Mouse (Mus musculus): ENCODE results near the gene Mllt6.
"Not testable (repeated sequence)": the region's sequence is repeated elsewhere in the genome, so short reads cannot be mapped to it uniquely, and the experiment has no call there.

Mllt6 gene

GRCm38 (mm10) chr11:97662893-97663527 is at the start of gene Mllt6:
Gene Mllt6, plus strand, starts transcription at chr11:97663414.
- in situ Hi-C loops (cut with MboI, MseI) = loop anchor here (10.0 kb wide), 1 partner anchor 538 kb away; no protein-coding TSS in a partner anchor

DNA sequence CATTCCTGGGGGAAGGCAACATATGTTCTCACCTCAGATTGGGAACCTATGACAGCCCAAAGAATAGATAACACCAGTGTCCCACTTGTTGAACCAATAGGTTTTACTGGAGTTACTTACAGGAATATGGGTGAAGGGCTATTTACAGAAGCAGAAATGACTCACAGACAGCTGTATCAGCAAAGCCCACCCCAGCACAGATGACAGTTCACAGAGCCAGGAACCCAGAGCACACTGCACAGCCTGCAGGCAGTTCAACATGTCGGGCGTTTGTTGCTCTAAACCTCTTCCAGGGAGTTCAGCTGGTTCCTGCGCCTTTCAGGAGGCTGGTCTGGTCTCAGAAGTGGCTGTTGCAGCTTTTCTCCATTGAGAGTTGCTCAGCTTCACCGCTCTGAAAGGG is 47.9 kb upstream of the Mllt6 start:
- in situ Hi-C loops (cut with MboI, MseI) = no loop called here

DNA sequence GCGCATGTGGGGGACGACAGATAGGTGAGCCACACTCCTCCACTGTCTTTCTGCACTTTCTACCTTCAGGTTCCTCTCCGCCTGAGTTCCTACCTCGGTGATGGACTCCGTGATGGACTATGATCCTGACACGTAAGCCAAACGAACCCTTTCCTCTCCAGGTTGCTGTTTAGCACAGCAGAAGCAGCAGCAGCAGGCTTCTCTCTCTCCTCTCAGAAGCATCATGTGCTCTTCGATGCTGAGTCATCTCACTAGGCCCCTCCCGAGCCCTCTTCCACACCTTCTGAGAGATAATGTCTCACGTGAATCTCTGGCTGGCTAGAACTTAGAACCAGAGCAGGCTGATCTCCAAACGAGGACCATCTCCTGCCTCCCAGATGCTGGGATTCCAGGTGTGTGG is 44.8 kb upstream of the Mllt6 start:
- in situ Hi-C loops (cut with MboI, MseI) = no loop called here

GRCm38 (mm10) chr11:97619391-97619795 is 43.8 kb upstream of the Mllt6 start:
- in situ Hi-C loops (cut with MboI, MseI) = no loop called here

GRCm38 (mm10) chr11:97622440-97622839 is 40.8 kb upstream of the Mllt6 start:
- in situ Hi-C loops (cut with MboI, MseI) = no loop called here

- in situ Hi-C loops (cut with MboI, MseI) = no loop called here
These were observed 40.0 kb upstream of the Mllt6 start for GRCm38 (mm10) chr11:97623166-97623565.

DNA sequence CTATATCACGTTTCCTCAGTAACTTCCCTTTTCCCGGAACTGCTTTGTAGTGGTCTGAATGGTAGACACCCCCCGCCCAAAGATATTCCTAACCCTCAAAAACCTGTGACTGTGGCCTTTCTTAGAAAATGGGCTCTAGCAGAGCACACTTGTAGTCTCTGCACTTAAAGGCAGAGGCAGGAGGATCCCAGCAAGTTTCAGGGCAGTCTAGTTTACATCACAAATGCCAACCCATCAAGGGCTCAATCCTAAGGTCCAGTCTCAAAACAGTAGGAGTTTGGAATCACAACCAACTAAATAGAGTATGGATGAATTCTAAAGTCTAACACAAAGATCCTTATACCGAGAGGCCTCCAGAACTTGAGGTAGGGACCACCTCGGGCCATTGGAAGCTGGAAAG is 37.7 kb upstream of the Mllt6 start:
- in situ Hi-C loops (cut with MboI, MseI) = loop anchor here (5.0 kb wide), 1 partner anchor 72 kb away; no protein-coding TSS in a partner anchor

DNA sequence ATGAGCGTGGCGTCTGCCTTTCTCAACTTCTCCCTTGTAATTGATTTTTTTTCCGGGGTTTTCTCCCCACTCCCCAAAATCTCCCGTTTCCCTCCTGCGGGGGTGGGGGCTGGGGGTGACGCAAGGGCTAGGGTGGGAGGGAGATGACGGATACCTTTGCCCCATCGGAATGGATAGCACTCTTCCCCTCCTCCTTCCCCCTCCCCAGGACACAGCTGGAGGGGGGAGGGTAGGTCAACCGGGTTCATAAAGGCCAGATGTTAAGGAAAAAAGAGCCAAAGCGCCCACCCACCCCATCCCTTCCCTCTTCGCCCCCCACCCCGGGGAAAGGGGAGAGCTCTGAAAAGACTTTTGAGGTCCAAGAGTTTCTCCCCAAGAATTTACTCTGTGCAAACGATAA is 36.8 kb upstream of the Mllt6 start:
- in situ Hi-C loops (cut with MboI, MseI) = loop anchor here (5.0 kb wide), 1 partner anchor 71 kb away; no protein-coding TSS in a partner anchor

DNA sequence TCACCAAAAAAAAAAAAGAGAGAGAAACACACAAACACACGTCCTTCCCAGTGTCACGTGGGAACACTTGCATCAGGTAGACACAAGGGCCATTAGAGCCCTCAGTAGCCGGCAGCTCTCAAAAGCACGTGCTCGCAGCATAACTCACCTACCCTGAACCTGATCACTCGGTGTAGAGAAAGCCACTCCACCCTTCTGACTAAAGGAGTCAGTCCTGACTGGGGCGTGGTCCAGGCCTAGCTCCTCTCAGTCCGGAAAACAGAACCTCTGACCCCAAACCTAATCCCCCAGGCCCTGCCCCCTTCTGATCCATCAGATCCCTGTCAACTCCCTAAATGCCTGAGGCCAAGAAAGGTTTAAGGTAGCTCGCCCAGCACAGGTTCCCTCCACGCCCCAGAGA is 36.4 kb upstream of the Mllt6 start:
- in situ Hi-C loops (cut with MboI, MseI) = loop anchor here (5.0 kb wide), 1 partner anchor 70 kb away; no protein-coding TSS in a partner anchor

- in situ Hi-C loops (cut with MboI, MseI) = loop anchor here (5.0 kb wide), 1 partner anchor 70 kb away; no protein-coding TSS in a partner anchor
These were observed 35.5 kb upstream of the Mllt6 start for GRCm38 (mm10) chr11:97627556-97628302.

DNA sequence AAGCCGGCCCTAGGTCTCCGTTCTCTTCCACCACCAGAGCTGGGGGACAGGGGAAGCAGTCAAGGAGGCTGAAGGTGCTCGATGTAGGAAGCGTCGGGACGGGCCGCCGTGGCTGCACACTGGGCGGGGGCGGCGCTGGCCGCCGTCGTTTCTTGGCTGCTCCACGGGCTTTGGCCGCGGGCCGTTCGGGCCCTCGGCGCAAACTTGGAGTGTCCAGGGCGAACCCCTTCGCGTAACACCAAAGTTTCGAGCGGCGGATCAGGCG is 35.0 kb upstream of the Mllt6 start:
- in situ Hi-C loops (cut with MboI, MseI) = loop anchor here (5.0 kb wide), 1 partner anchor 69 kb away; no protein-coding TSS in a partner anchor

DNA sequence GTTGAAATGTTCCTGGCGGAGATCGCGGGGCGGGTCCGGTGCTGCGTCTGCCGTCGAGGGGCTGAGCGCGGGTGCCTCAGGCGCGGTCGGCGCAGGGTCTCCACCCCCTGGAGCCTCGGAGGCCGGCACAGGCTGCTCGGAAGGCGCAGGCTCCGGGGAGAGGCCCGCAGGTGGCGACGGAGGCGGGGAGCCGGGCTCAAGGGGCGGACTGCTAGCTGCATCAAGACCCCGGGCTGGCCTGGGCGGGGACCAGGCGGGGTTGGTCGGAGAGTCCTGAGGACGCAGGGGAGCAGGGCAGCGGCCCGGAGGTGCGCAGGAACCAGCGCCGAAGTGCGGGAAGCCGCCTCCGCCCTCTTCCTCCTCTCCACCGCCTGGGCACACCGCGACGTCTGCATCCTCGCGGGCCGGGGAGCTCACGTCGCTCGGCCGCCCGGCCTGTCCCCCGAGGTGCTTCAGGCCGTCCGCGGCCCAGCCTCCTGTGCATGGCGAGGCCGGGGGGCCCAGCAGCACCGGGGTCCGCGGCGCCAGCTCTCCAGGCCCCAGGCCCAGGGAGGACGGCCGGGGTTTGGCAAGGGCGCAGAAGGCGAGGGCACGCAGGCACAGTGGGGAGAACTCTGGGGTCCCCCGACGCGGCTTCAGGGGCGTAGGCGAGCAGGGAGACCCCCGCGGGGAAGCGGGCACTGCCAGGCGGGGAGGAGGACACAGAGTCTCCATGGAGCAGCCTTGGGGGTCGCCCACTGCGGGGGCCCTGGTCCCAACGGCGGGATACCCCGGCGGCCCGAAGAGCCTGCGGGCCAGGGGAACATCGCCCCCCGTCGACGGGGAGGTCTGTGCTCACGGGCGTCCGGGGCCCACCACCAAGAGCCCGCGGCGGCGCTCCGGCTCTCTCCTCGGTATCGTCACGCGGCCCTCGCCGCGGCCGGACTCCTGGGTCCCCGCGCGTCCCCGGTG is 34.4 kb upstream of the Mllt6 start:
- in situ Hi-C loops (cut with MboI, MseI) = loop anchor here (5.0 kb wide), 1 partner anchor 68 kb away; no protein-coding TSS in a partner anchor

- in situ Hi-C loops (cut with MboI, MseI) = loop anchor here (5.0 kb wide), 1 partner anchor 68 kb away; no protein-coding TSS in a partner anchor
These were observed 33.6 kb upstream of the Mllt6 start, which contains the start of gene Epop for GRCm38 (mm10) chr11:97629576-97629975. Gene Epop, minus strand, starts transcription at chr11:97629702.

DNA sequence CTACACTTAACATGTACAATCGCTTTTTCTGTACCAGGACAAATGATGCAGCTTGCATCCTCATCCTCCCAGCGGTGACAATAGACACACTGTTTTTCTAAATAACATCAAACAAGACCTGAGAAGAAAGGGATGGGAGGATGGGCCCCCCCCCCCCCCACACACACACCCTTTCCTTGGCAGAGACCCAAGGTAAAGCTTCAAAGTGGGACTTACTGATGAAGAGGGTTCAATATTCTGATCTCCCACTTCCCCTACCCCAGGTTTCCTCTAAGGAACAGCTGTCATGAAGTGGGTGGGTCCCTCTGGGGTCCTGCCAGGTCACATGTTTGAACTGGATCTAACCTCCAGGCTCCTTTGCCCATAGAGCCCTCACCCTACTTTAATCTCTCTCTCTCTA is 32.2 kb upstream of the Mllt6 start:
- in situ Hi-C loops (cut with MboI, MseI) = no loop called here

DNA sequence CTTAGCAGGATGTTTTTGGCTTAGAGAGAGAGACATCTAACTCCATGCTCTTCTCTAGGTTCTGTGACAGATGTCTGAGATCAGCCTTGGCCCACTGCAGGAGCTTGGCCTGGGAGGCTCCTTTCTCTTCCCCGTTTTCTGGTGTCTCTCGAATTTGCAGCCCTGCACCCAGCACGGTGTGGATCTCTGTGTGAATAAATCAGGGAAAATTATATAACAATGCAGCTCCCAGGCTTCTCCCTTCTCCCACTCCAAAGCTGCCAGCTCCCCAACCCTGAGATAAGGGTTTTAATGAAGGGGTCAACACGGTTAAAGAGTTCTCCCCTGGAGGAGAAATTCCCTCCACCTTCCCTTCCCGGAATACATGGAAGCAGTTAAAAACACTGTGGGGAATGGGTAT is 31.7 kb upstream of the Mllt6 start:
- in situ Hi-C loops (cut with MboI, MseI) = no loop called here

DNA sequence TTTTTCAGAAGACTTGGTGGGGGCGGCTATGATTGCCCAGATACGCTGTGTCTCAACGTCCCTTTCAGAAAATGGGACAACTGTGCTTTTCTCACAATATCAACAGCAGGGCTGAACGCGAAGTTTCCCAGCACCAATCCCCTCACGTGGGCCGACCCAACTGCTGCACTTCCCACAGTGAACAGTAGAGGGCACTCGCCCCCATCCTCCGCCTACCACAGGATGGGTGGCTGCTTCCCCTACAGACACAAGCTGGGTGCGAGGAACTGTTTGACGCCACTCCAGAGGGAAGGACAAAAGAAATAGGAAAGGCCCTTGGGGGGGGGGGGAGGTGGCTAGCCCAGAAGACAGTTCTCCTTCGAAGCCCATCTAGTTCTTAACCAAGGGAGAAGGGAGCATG is 31.3 kb upstream of the Mllt6 start:
- in situ Hi-C loops (cut with MboI, MseI) = no loop called here

DNA sequence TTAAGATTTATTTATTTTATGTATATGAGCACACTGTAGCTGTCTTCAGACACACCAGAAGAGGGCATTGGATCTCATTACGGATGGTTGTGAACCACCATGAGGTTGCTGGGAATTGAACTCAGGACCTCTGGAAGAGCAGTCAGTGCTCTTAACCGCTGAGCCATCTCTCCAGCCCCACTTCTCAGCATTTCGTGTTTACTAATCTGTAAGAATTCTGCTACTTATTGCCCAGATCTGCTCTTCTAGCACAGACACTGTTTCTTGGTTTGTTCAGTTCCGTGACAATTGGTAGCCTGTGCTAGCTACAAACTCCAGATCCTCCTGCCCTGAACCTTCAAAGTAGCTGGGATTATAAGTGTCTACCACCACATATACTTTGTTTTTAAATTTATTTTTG is 30.8 kb upstream of the Mllt6 start:
- in situ Hi-C loops (cut with MboI, MseI) = not testable (repeated sequence)

DNA sequence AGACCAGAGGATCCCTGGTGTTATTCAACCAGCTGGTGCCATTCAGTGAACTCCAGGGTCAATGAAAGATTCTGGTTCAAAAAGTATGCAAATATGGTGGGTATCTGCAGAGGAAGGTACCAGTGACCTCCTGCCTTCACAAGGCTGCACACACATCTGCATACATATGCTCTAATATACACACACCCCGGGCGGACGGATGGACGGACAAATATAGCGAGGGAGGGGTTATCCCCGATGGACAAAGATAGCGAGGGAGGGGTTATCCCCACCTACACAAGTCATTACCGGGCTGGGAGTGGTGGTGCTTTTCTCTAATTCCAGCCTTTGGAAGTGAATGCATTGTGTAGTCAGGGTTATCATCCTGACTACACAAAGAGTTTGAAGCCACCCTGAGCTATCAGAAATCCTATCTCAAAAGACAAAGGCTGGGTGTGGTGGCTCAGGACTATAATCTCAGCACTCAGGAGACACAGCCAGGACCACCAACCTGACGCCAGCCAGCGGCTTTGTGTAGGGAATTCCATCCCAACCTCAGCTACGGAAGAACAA is 27.7 kb upstream of the Mllt6 start:
- in situ Hi-C loops (cut with MboI, MseI) = no loop called here

DNA sequence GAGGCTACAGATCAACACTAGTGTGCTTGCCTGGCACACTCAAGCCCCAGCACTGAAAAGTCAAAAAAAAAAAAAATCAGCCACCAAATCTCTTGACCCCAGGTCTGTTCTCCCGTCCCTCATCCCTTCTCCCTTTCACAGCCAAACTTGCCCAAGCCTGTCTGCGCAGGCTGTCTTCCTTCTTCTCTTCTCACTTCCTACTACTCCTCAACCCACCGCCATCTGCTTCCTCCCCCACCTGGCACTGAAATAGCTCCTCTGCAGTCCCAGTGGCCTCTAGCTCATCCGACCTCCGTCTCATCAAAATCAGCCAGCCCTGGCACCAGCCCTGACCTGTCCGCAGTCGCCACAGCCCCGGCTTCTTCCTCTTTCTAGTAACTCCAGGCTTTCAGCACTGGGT is 21.5 kb upstream of the Mllt6 start:
- in situ Hi-C loops (cut with MboI, MseI) = no loop called here

DNA sequence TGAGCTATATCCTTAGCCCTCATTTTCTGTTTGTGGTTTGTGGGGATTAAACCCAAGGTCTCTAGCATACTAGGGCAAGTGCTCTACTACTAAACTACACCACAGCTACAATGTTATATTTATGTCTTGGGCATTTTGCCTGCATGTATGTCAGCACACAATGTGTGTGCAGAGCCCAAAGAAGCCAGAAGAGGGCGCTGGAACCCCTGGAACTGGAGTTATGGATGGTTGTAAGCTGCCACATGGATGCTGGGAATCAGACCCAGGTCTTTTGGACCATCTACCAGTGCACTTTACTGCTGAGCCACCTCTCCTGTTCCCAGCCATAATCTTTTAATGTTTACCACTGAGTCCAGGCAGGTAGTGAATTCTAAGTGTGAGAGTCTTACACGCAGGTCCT is 20.5 kb upstream of the Mllt6 start:
- in situ Hi-C loops (cut with MboI, MseI) = no loop called here

GRCm38 (mm10) chr11:97643380-97644055 is 19.7 kb upstream of the Mllt6 start:
- in situ Hi-C loops (cut with MboI, MseI) = no loop called here

Data from T-helper 2 cell (primary cell).